Mouse (Mus musculus) B cell, adult 2 months (primary cell): ENCODE data around the gene Rab11a.

Source experiments
- DNase-seq, 2 experiments: peaks; one replicate each; pipeline ENCODE4 v3.0.0; 2022

Rab11a gene

GRCm38 (mm10) chr9:64737406-64738201 is at the start of gene Rab11a:
Gene Rab11a (minus strand): TSS chr9:64737758.
- peak; percentile 98 to 99 for DNase-seq

GRCm38 (mm10) chr9:64786216-64786905 is 48.8 kb upstream of the Rab11a start:
- DNase-seq: no peak

GRCm38 (mm10) chr9:64784841-64785240 is 47.3 kb upstream of the Rab11a start:
- DNase-seq: peak; percentile 88 to 91

- no peak for DNase-seq
Measured at GRCm38 (mm10) chr9:64783511-64783910, 46.0 kb upstream of the Rab11a start.

GRCm38 (mm10) chr9:64779628-64780027 is 42.1 kb upstream of the Rab11a start:
- peak in 1 of 2 experiments; percentile 36 for DNase-seq

GRCm38 (mm10) chr9:64778151-64778550 is 40.6 kb upstream of the Rab11a start:
- DNase-seq: peak in 1 of 2 experiments; percentile 46

GRCm38 (mm10) chr9:64777441-64777987 is 40.0 kb upstream of the Rab11a start:
- DNase-seq: no peak

GRCm38 (mm10) chr9:64775491-64775890 is 37.9 kb upstream of the Rab11a start:
- DNase-seq: no peak

- DNase-seq: no peak
Measured at GRCm38 (mm10) chr9:64774883-64775282, 37.3 kb upstream of the Rab11a start.

GRCm38 (mm10) chr9:64774411-64774811 is 36.9 kb upstream of the Rab11a start:
- DNase-seq: no peak

- DNase-seq: no peak
Measured at GRCm38 (mm10) chr9:64773936-64774335, 36.4 kb upstream of the Rab11a start.

GRCm38 (mm10) chr9:64773254-64773653 is 35.7 kb upstream of the Rab11a start:
- no peak for DNase-seq

- DNase-seq: peak; percentile 10 to 15
Measured at GRCm38 (mm10) chr9:64771236-64771635, 33.7 kb upstream of the Rab11a start.

GRCm38 (mm10) chr9:64770411-64770849 is 32.9 kb upstream of the Rab11a start:
- DNase-seq: no peak

- DNase-seq: no peak
Measured at GRCm38 (mm10) chr9:64769911-64770310, 32.4 kb upstream of the Rab11a start.

GRCm38 (mm10) chr9:64769066-64769695 is 31.6 kb upstream of the Rab11a start:
- DNase-seq: peak; percentile 58 to 63

GRCm38 (mm10) chr9:64767796-64768195 is 30.2 kb upstream of the Rab11a start:
- DNase-seq: no peak

- no peak for DNase-seq
Measured at GRCm38 (mm10) chr9:64766136-64766535, 28.6 kb upstream of the Rab11a start.

- DNase-seq: no peak
Measured at GRCm38 (mm10) chr9:64764824-64765223, 27.3 kb upstream of the Rab11a start.

- DNase-seq: no peak
Measured at GRCm38 (mm10) chr9:64758052-64758451, 20.5 kb upstream of the Rab11a start.

GRCm38 (mm10) chr9:64752575-64752974 is 15.0 kb upstream of the Rab11a start:
- DNase-seq: no peak

GRCm38 (mm10) chr9:64749314-64749713 is 11.8 kb upstream of the Rab11a start:
- DNase-seq: no peak

- no peak for DNase-seq
Measured at GRCm38 (mm10) chr9:64747735-64748134, 10.2 kb upstream of the Rab11a start.
